Mouse (Mus musculus): ENCODE measurements around the gene Arhgap15.

Gene Arhgap15

DNA sequence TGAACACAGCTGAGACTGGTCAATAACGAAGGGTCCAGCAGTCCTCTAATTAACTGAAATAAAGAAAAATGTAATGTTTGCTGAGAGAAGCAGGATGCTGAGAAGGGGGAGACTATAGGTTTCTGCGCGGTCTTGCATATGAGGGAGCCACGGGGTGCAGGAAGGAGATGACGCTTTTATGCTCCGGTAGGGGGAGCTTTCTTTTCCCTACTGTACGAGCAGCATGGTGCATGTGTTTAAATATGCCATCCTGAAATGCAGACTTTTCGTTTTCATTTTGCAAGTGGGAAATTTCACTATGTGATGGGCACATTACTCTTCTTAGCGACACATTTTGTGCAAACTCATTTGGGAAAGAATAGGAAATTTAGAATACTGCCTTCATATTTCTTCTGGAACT, 442.1 kb downstream of the Arhgap15 start:
- DNase-seq (ENCODE audit: low spot score): no peak

DNA sequence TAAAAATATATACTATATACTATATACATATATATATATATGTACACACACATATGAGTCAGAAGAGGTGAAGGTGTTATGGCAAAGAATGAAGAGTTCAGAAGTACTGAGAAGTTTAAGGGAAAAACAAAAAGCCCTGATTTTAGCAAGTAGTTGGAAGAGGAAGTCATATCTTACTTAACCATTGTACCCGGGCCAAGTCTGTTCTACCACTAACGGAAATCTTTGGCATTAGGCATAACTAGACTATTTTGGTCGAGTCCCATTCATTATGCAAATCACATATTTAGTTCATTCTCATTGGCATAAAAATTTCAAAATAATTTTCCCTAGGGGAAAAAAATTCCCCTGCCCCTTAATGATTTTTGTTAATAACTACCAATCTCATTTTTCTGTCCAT, 443.4 kb downstream of the Arhgap15 start:
- DNase-seq (ENCODE audit: low spot score): no peak

DNA sequence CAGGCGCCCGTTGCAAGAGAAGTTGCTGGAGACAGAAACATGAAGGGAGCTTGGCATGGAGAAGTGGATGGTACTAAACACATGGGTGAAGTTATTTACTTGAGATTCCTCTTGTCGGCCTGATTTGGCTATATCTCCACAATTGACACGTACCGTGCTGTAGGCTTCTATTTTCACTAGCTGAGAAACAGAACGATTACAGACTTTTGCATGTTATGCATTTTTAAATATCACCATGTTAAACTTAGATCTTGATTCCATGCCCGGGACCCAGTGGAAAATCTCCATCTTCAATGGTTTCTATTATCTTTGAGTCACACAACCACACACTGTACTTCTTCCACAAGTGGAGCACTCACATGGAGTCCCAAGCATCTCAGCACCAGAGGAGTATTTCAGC, 466.9 kb downstream of the Arhgap15 start:
- DNase-seq (ENCODE audit: low spot score): no peak

DNA sequence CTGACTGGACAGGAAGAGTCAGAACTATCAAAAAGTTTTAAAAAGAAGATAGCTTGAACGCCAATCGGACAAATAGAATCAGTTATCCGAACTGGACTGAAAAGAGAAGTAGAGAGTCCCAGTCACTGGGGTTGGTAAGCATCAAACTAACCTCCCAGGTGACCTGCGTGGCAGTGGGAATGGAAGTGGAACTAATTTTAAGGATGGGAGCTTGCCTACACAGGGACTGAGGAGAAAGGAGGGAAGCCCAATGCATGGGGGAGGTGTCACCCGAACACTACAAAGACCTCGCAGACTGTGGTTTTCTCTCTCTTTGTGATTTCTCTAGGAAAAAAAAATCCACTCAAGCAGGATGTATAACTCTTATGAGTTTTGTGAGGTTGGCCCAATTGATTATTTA, 469.2 kb downstream of the Arhgap15 start:
- DNase-seq (ENCODE audit: low spot score): no peak

DNA sequence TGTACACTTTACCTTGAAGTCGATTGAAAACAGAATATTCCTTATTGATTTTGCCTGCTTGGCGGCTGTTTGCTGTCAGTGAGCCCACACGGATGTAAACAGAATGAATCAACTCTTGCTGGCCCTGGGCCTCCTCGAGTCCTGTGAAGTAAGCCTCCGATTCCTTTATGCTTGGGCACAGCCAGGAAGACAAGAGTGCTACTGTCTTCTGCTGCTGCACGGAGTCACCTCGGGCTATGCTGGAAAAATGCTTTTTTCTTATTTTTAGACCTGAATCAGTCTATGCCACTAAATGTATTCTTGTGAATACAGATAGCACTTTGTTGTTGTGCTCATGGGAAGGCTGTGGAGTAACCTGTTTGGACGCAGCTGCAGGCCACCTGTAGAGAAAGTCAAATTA, 469.7 kb downstream of the Arhgap15 start:
- DNase-seq (ENCODE audit: low spot score): no peak

DNA sequence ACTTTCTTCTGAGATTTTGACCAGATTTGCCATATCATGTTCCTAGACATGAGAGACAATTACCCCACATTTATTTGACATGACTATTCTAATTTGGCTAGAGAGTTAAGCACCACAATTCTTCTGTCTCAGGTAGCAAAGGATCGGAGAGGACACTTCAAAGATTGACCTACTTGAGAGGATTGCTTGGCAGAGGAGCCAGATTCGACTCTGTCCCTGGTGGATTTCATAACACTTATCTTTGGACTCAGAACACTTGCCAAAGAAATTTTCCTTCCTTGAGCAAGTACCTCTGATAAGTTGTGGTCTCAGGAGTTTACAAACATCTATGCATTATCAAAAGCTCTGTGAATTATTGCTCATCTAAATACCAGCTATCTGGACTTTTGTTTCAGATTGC, 473.1 kb downstream of the Arhgap15 start:
- no peak for DNase-seq (ENCODE audit: low spot score)

DNA sequence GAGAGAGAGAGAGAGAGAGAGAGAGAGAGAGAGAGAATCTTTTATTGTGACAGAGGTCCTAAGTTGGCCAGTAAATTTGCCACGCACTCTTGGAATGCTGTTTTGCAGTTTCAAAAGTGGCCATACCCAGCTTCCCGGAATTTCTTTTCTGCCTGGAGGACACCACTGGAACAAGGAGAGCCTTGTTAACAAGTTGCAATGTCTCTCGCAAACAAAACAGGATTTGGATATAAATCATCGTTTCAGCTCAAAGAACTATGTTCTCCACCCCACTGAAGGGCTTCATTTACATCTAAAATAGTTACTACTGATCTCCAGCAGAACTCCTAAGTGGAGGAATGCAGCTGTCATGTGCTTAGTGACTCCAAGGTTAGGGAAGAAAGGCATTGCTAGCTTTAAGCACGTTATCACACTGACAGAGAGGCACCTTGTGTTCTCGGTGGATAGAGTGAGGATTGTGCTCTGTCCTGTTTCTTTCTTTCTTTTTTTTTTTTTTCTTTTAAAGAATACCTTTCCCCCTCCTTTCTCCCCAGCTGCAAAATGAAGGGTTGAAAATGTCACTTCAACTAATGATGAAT, 473.6 kb downstream of the Arhgap15 start:
- DNase-seq (ENCODE audit: low spot score): no peak

DNA sequence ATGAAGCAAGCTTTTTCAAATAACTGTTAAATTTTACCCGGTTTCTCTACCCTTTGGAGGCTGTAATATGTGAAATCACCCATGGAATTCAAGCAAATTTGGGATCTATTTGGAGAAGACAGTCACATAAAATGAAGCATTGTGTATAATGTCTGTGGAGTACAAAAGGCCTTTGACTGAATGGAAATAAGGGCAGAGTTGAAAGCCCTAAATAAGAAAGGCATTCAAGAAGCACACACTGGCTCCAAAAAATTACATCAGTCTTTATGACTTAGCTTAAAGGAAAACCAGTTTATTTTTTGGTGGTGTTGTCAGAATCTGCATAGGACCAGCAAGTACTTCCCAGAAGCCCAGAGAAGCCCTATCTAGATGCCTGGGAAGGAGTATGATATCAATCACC, 486.2 kb downstream of the Arhgap15 start:
- no peak for DNase-seq (ENCODE audit: low spot score)

DNA sequence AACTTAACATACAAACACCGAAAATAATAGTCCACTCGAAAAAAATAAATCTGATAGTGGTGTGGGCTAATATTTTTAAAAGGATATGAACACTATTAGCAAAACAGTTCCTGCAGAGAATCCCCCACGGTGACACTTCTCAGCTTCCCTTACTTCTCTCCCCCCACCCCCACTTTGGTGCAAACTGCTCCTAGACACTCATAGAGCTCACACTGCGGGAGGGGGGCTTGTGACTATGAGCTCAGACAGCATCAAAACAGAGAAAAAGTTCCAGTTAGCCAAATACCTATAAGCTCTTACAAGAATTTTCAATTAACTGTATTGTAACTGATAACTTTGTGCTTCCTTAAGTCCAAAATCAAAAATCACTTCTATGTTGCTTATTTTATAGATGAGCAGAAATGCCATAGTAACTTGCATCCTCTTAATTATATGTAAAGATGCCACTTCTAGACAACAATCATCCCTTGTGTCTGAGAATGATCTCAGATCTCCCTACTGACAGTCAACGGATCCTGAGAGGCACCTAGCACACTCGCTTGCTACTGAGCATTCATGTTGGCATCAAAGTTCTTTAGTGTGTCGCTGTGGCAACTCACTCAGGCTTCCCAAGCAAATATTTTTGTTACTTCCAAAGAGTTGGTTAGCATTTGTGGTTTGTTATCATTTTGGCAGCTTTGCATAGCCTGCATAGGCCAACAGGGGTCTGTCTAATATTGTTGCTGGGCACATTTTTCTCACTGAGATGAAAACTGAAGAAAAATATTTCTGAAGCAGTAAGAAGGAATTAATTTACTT, 493.2 kb downstream of the Arhgap15 start:
- no peak for DNase-seq (ENCODE audit: low spot score)

DNA sequence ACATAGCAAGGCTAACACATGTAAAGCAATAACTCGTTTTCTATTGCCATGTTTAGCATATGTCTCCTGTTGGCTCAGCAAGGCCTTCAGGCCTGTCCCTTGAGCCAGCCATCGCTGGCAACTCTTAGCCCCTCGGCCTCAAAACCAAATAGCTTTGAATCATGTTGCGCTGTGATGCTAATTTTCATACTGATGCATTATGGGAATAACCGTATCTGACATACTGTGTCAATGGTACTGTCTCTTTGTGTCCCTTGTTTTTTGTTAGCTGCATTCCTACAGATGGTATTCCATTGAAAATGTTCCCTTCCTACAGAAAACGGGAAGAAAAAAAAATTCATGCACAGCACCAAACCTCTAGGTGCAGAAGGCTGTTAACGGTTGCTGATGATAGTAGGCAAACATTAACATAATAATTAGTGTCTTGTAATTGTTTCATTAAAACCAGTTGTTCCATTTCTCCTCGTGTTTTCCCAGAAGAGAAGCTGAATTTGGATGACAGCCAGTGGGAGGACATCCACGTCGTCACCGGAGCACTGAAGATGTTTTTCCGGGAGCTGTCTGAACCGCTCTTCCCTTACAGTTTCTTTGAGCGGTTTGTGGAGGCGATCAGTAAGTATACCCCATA, 494.1 kb downstream of the Arhgap15 start:
- no peak for DNase-seq (ENCODE audit: low spot score)

DNA sequence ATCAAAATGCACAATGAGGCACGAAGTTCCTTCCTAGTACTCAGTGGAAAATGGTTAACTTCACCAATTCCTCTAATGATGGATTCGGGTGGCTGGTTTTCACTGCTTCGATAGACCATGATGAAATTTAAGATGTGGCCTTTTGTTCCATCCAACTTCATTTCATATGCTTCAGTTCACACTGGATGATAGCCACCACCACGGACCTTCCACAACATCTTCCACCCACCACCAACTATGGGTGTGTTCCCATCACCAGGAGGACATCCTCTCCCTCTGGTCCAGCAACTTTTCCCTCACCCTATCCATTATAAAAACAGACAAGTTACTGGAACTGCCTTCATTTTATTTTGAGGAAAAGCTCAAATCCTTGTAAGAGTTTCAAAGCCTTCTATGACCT, 506.7 kb downstream of the Arhgap15 start:
- no peak for DNase-seq (ENCODE audit: low spot score)

DNA sequence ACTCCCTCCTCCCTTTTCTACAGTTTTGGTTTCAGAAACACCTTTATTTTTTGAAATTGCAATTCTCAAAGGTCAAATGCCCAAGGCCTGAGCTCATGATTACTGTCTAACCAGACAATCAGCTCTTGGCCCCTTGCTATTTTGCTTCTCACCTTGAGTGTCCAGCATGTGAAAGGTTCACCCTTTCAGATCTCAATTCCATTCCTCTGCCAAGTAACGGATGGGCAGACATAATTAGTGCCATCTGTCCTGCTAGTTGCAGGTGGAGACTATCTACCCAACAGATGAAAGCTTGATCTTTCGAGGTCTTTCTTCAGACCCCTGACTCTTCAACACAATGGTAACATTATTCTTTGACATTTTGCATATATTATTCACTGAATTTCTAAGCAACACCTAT, 509.3 kb downstream of the Arhgap15 start:
- no peak for DNase-seq (ENCODE audit: low spot score)

DNA sequence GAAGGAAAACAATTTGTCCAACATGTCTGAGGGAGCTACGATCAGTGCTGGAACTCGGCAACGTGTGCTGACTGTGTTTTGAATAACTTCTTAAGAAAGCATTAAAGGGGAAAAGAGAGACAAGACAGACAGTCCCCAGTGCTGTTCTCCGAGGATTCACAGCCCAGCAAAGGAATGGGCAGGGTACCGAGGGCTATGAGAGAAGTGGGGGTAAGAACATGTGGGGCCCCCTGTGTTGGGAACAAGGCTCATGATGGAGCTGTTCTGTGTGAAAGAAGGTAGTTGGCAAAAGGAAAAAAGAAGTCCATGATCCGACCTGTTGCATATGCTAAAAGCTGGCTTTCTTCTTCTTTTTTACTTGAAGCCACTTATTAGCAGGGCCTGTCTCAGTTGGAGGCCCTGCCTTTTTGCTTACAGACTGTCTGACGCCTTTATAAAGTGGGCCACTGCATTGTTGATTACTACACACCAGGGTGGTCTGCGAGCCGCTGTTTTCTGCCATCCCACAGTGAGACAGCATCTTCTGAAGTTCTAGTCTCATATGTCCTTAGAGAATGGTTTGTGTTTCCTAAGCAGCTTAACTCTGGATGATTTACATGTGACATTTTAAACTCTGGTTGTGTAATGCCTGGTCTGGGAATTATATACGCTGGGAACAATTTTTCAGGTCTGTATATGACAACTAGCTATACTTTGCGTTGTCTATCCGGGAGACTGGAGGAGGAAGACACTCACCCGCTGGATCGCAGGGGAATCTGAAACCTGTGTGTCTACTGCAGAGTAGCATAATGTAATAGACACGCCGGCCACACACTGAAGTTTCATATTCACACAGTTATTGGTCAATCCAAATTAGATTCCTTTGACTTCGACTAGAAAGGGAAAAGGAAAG, 523.1 kb downstream of the Arhgap15 start:
- DNase-seq (ENCODE audit: low spot score): no peak

DNA sequence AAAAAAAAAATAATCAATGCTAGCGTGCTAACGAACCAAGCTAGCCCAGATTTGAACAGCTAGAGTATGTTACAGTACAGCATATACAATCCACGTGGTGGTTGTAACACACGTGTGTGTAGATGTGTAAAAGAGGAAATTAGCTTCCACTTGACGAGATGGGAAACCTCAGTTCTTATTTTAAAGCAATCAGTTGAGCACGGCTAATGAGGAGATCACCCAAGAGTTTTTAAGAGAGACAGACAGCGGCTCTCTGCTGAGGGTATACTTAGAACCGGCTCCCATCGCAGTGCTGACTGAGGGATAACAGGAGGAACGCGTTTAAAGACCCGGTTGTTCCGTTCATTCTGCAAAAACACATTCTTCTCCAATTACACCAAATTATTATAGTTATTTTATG, 524.0 kb downstream of the Arhgap15 start:
- DNase-seq (ENCODE audit: low spot score): no peak

DNA sequence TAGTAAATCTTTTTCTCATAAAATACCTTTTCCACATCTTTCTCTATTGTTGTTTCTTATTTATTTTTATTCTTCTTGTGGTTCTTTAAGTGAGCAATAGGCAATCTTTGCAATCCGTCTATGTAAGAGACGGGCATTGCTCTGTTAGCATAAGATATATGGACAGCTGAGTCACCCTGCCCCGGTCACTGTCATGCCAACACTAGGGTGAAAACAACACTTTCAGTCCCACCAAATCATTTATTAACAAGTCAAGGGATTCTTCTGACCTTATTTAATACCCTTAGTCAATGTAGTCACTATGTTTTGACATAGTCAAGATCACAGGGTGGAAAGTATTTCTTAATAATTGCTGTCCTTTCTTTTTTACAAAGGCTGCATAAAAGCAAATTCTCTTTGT, 525.8 kb downstream of the Arhgap15 start:
- no peak for DNase-seq (ENCODE audit: low spot score)

DNA sequence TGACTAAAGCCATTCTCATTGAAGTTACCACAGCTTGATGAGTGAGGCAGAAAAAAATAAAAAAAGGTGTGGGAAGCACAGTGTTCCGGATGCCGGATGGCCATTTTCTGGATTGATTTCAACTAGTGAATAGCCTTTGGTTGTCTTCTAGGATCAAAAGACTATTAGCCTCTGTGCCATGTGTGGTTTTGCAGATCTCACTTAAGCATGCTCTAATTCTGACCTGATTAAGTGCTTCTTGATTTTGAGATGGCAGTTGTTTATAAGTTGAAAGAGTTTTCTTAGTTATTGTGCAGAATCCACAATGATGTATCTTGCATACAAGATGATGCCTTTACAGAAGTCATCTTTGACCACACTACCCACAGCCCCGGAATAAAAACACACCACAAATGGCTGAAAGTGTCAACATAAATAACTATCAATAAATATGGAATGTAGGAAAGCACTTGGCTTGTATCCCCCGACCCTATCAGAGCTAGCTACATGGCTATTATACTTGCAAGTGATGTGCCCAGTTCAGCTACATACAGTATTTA, 537.6 kb downstream of the Arhgap15 start:
- no peak for DNase-seq (ENCODE audit: low spot score)

DNA sequence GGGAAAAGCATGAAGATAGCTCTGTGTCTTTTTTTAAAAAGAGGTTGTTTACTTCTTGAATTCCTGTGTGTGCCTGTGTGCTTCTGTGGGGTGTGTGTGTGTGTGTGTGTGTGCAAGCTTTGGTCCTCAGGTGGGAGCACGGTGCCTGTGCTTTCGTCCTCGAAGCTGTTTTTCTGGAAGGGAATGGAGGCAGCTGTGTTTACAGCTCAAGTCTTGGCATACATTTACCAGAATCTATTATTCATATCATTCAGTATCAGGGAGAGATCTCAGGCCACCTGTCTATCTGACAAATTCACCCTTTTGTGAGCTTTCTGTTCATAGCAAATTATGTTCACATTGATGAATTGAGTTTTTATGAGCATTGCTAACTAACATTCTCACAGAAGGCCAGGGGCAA, 550.5 kb downstream of the Arhgap15 start:
- no peak for DNase-seq (ENCODE audit: low spot score)

DNA sequence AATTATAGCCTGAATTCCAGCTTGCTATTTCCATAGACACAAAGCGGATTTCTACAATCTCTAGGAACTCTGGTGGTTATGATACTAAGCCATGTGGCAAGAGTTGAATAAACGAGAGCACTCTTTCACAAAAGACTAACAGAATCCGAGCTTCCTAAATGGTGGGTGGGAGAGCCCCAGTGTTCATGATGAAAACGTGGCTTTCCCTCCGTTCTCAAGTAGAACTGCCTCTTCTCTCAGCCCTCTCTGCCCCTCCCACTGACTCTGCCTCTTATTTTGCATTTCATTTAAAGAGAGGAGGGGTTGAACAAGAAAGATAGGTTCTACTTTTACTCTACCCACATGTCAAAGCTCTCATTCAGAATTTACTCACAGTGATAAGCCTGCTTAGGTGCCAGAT, 551.3 kb downstream of the Arhgap15 start:
- DNase-seq (ENCODE audit: low spot score): no peak

DNA sequence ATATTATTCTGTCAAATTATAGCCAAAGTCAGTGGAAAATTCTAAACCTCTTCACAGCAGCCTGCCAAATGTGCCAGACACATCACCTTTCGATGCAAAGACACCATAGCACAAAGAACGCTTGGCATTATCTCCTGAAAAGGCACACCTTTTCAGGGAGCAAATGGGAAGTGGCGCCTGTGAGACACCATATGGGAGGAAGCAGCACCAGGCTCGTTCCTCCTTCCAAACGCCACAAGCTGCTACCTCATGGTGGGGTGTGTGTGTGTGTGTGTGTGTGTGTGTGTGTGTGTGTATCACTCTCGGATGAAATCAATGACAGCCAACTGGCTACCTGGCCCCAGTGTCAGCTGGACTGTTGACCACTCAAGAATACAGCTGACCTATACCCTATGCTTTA, 551.8 kb downstream of the Arhgap15 start:
- DNase-seq (ENCODE audit: low spot score): no peak

DNA sequence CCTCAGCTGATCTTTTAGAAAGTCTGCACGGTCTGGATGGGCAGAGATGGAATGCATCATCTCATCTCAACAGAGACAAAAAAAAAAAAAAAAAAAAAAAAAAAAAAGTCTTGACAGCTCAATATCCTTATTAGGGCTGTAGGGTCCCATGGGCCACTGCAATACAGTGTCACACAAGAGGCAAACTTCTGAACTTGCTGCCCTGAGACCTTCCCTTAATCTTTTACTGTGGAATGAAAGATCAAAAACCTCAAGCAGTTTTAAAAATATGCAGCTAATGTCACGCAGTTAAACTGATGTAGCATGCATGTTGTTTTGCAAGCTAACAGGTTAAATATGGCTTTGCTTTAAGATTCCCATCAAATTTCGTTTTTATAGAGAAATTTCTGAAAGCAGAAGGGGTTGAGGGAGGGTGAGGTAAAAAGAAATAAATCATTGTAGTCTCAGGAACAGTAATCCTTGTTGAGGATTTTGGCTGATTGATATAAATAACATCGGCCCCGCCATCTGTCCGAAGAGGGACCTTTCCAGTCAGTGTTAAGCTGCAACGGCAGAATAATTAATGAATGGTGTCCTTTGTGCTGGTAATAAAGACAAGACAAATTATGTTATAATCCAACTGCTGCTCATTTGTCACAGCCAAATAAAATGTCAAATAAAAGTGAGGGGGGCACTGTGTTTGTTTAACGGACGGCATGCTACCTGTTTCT, 555.8 kb downstream of the Arhgap15 start:
- no peak for DNase-seq (ENCODE audit: low spot score)

DNA sequence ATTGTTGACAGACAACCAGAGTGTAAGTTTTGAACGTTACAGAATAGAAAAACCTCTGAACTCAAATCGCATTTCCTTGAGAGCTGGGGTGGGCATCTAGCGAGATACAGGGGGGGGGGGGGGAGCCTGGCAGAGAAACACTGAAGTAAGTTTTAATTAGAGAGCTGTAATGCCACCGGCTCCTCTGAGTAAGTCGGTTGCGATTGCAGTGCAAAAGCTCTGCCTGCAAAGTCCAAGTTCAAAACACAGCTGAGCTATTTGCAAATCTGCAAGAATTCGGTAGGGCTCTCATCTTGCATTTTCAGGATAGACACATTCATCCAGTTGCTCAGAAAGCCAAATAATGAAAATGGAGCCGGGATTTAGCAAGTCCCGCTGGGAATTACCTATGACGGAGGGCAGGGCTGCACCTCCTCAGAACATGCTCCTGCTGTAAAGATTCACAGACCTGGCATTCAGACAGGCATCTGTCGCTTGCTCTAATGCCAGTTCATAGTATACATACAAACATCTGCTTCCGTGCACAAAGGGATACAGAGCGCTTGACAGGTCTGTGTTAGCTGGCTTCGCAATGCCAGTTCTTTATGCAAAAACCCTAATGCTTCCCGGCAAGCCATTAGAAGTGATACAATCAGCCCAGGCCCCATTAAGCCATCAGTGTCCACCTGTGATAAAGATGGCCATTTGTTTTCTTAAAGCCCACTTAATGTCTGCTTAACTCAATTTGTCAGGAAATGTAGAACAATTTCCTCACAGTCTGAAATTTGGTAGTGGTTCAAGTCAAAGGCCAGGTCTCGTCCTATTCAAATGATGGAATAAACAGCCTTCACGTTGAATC, 556.6 kb downstream of the Arhgap15 start:
- DNase-seq (ENCODE audit: low spot score): no peak
